Comparison of ENCODE assay signal across 14 mouse cellular contexts in genomic region chr2:158036408-158036807, GRCm38 (mm10).
"Had no signal": no experiment of that assay in that cellular context is flagged by ENCODE, and none has a peak within 500 bp of the region (broad histone marks: within the 10 kb centered on the region; RNA-seq: fewer than 3 reads in every experiment).

No protein-coding gene starts in this region.

- H3K27ac ChIP-seq: liver, embryonic 14.5 days; stomach, embryonic 15.5 days had no signal

- DNase-seq: kidney, adult 18-20 months; kidney, adult 9 months; kidney, postnatal 14 days; kidney, postnatal 4 days; lung, adult 2 months; lung, postnatal 14 days; lung, postnatal 4 days; midbrain, embryonic 14.5 days; right cerebral cortex, postnatal 14 days; spleen, adult 18-20 months; thymus, postnatal 25 days had no signal

- H3K9me3 ChIP-seq: stomach, embryonic 15.5 days had no signal

- H3K27me3 ChIP-seq: stomach, embryonic 15.5 days had no signal

- H3K4me2 ChIP-seq: midbrain, embryonic 11.5 days; stomach, embryonic 15.5 days had no signal

- H3K9ac ChIP-seq: stomach, embryonic 15.5 days had no signal

- H3K4me3 ChIP-seq: stomach, embryonic 15.5 days had no signal

- H3K4me1 ChIP-seq: stomach, embryonic 15.5 days had no signal
